Mouse (Mus musculus) liver, adult 2 months (tissue): ENCODE measurements at regions not wholly inside any gene's neighbourhood (a gene's known extent, or its start where the extent isn't known, plus 50 kb on each side); places are given as distances from the start of the nearest gene placed in this dataset.

Source experiments
- CTCF ChIP-seq: fragments of 200-500 bp; IDR thresholded peaks from 2 replicates; pipeline ENCODE4 v1.5.1; 2011; ENCODE audit warnings: low read depth, low read length, control low read depth
- POLR2A ChIP-seq: fragments of 200-500 bp; IDR thresholded peaks from 2 replicates; pipeline ENCODE4 v1.6.1; 2011; ENCODE audit warnings: low read length, control low read depth; ENCODE audit not compliant: insufficient read depth; ENCODE audit errors: extremely low read depth

DNA sequence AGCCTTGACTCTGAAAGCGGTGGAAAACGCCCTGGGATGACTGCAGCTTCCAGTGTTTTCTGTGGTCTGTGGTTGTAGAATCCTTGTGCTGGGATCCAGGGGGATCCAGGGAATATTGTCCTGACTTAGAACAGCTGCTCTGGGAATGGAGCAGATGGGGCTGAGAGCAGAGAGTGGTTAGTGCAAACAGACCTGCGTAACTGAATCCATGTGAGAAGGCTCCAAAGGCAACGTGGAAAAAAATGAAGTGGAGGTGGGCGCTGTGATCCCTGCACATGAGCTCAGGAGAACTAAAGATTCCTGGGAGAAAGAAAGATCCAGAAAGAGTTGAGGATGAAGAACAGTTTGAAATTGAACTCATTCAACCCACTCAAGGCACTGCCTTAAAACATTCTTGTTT is 77.1 kb downstream of the Aldh8a1 start:
- TF ChIP-seq POLR2A (no peak), CTCF (no peak)
